Mouse (Mus musculus): ENCODE measurements around the gene Cpeb4.
"Not testable (repeated sequence)": the region's sequence is repeated elsewhere in the genome, so short reads cannot be mapped to it uniquely, and the experiment has no call there.

The Cpeb4 gene

GRCm38 (mm10) chr11:31974132-31974531 is 102.1 kb downstream of the Cpeb4 start:
- in situ Hi-C loops (cut with MseI, MboI) = no loop called here

GRCm38 (mm10) chr11:31974826-31975225 is 102.8 kb downstream of the Cpeb4 start:
- in situ Hi-C loops (cut with MseI, MboI) = no loop called here

- in situ Hi-C loops (cut with MseI, MboI) = no loop called here
These were observed 103.7 kb downstream of the Cpeb4 start for GRCm38 (mm10) chr11:31975678-31976077.

- in situ Hi-C loops (cut with MseI, MboI) = no loop called here
These were observed 104.1 kb downstream of the Cpeb4 start for GRCm38 (mm10) chr11:31976137-31976536.

- in situ Hi-C loops (cut with MseI, MboI) = not testable (repeated sequence)
These were observed 108.1 kb downstream of the Cpeb4 start for GRCm38 (mm10) chr11:31980089-31980488.

GRCm38 (mm10) chr11:31981830-31982229 is 109.8 kb downstream of the Cpeb4 start:
- in situ Hi-C loops (cut with MseI, MboI) = no loop called here

- in situ Hi-C loops (cut with MseI, MboI) = not testable (repeated sequence)
These were observed 110.4 kb downstream of the Cpeb4 start for GRCm38 (mm10) chr11:31982247-31982943.

- in situ Hi-C loops (cut with MseI, MboI) = no loop called here
These were observed 111.2 kb downstream of the Cpeb4 start for GRCm38 (mm10) chr11:31983249-31983648.

GRCm38 (mm10) chr11:31984786-31985185 is 112.8 kb downstream of the Cpeb4 start:
- in situ Hi-C loops (cut with MseI, MboI) = no loop called here
